Mouse (Mus musculus): ENCODE results near the gene Lrrc73.

The Lrrc73 gene

DNA sequence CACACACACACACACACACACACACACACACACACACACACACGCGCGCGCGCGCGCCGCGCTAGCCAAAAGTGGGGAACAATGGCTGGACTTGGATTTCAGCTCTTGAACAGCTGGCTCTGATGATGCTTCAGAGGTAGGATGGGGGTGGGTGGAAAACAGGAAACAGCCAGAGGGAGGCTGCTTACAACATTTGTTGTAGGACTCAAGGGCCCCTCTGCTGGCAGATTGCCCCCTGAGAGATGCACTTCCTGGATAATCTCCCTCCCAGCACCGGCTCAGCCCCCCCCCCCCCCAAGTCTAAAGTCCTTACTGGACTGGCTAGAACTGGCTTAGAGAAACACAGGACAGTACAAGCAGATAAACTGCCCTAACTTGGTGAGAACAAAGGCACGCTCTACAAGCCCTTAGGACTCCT lies 34.4 kb downstream of the Lrrc73 start:
- peak; percentile 62 for DNase-seq (ENCODE audit: low spot score)

DNA sequence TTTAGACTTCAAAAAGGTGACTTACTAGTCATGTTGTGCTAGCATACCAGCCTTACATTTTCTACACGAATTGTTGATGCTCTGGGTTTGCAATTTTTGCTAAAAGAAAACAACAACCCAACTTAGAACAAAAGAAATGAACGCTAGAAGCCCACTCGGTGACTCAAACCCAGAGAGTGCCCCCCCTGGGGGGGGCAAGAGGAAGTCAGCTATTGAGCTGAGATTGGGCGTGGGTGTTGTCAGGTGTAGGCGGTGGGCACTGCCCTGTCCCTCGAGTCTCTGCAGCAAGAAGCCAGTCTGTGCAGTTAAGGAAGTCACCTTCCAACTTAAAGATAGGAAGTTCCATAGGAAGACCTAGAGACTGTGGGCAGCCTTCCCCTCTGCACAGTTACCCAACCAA lies 43.3 kb downstream of the Lrrc73 start:
- DNase-seq (ENCODE audit: low spot score) = no peak

GRCm38 (mm10) chr17:46297028-46297363 lies 43.7 kb downstream of the Lrrc73 start:
- DNase-seq (ENCODE audit: low spot score) = no peak

- DNase-seq (ENCODE audit: low spot score) = peak; percentile 39
Observed at GRCm38 (mm10) chr17:46297364-46298219, 44.3 kb downstream of the Lrrc73 start, which contains the start of gene Dlk2. TSS of gene Dlk2 (plus strand) at chr17:46297421.

DNA sequence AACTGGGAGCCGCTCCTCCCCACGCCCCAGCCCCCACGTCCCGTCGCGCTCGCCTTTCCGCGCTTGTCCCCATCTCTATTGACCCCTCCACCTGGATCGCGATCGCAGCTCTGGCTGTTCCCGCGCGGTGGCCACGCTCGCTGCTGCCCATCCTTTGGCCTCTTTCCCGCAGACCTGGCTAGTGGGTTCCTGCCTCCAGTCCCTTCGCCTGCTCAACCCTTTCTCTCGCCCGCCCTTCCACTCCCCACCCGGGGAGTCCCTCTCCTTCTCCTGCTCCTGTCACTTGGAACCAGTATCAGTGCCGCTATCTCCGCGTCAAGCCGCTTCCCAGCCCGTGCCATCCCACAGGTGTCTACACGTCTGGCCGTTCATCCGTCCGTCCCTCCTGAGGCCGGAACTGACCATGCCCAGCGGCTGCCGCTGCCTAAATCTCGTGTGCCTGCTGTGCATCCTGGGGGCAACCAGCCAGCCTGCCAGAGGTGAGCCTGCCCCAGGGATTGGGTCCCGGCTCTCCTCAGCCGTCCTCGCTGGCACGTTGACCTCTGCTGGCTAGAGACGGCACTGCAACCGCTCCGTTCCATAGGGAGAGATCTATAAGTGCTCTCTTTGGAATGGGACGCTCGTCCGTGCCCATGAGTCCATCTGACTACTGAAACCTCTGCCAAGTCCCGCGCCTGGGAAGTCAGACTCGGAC lies 45.0 kb downstream of the Lrrc73 start:
- DNase-seq (ENCODE audit: low spot score) = peak; percentile 94

- no peak for DNase-seq (ENCODE audit: low spot score)
Observed at GRCm38 (mm10) chr17:46301892-46302291, 48.6 kb downstream of the Lrrc73 start.

- DNase-seq (ENCODE audit: low spot score) = no peak
Observed at GRCm38 (mm10) chr17:46304184-46304583, 50.9 kb downstream of the Lrrc73 start.

Data from MN1 (cell line).